ENCODE assay signal across 11 mouse cellular contexts in the genomic region with DNA sequence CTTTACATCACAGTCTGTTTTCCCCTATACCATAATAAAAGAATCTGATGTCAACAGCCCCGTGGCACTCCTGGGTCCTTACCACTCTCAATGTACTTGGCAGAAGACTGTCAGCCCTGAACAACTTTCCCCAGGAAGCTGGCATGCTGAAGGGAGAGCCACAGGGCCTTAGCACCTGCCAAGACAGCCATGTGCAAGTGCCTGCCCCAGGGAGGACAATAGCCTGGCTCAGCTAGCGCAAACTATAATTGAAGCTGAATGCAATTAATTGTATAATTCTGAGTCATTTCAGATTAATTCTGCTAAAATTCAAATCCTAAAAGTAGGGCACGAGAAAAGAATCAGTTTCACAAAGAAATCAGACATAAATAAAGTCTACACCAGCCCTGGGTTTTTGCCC.
DNase-seq lines count a peak whose midpoint lies in the region; ATAC-seq and TF ChIP-seq lines count a peak whose summit lies in the region.
"Had no signal": no experiment of that assay in that cellular context is flagged by ENCODE, and none has a peak within 500 bp of the region (broad histone marks: within the 10 kb centered on the region; RNA-seq: fewer than 3 reads in every experiment).

No protein-coding gene starts in this region.

- no peaks in the 10 kb centered on the region for H3K9me3 ChIP-seq in embryonic facial prominence, embryonic 15.5 days (replicated peaks)
- no peaks in the 10 kb centered on the region for H3K9me3 ChIP-seq in embryonic facial prominence, embryonic 10.5 days
- H3K9me3 ChIP-seq: midbrain, embryonic 12.5 days had no signal

- H3K4me3 ChIP-seq in embryonic facial prominence, embryonic 15.5 days (replicated peaks) = no peak overlapping the region
- H3K4me3 ChIP-seq in embryonic facial prominence, embryonic 10.5 days = no peak overlapping the region
- no peak overlapping the region for H3K4me3 ChIP-seq in left cerebral cortex, adult 2 months
- no peak overlapping the region for H3K4me3 ChIP-seq in bone marrow macrophage, adult 2 months (ENCODE audit: insufficient read depth, low read length)
- H3K4me3 ChIP-seq: midbrain, embryonic 12.5 days had no signal

- WGBS in embryonic facial prominence, embryonic 15.5 days = 69% methylated on average over 3 of the region's 3 CpGs
- WGBS in embryonic facial prominence, embryonic 10.5 days = 92% methylated on average over 3 of the region's 3 CpGs

- no peaks in the 10 kb centered on the region for H3K36me3 ChIP-seq in embryonic facial prominence, embryonic 15.5 days
- H3K36me3 ChIP-seq in embryonic facial prominence, embryonic 10.5 days (replicated peaks) = no peaks in the 10 kb centered on the region
- H3K36me3 ChIP-seq: midbrain, embryonic 12.5 days had no signal

- no peak for ATAC-seq in embryonic facial prominence, embryonic 15.5 days (ENCODE audit: insufficient number of reproducible peaks, low FRiP score, low TSS enrichment, low read depth)

- intact Hi-C loops in left cerebral cortex, adult 2 months (cut with DNase I) = loop anchor here (5.0 kb wide), 2 partner anchors 70 to 85 kb away; no protein-coding TSS in a partner anchor

- DNase-seq in embryonic facial prominence, embryonic 10.5 days (ENCODE audit: low spot score) = no peak
- DNase-seq in left cerebral cortex, adult 2 months (ENCODE audit: extremely low spot score in 1 of 2, low spot score in 2 of 2) = no peak
- no peak for DNase-seq in left cerebral cortex, adult 11 months (ENCODE audit: low spot score)
- peak; percentile 82 to 93 for DNase-seq in cerebellum, postnatal 10 days
- no peak for DNase-seq in ovary, postnatal 36 days (ENCODE audit: low spot score)
- no peak for DNase-seq in spleen, adult 18-20 months
- DNase-seq: adrenal gland, adult 8-10 months; kidney, adult 8-10 months had no signal

- TF ChIP-seq POLR2A in bone marrow macrophage, adult 2 months (IDR thresholded peaks at IDR 0.05; ENCODE audit: borderline replicate concordance, low read depth, low read length) = no peak

- H3K27me3 ChIP-seq in embryonic facial prominence, embryonic 15.5 days = no peaks in the 10 kb centered on the region
- no peaks in the 10 kb centered on the region for H3K27me3 ChIP-seq in embryonic facial prominence, embryonic 10.5 days (replicated peaks; ENCODE audit: low read depth, poor library complexity, severe bottlenecking)

- no peak for TF ChIP-seq CTCF in left cerebral cortex, adult 2 months (IDR thresholded peaks at IDR 0.05)
- TF ChIP-seq CTCF in bone marrow macrophage, adult 2 months (IDR thresholded peaks at IDR 0.05; ENCODE audit: low read depth, low read length) = no peak

- peaks cover 52% of the 10 kb centered on the region for H3K4me1 ChIP-seq in embryonic facial prominence, embryonic 15.5 days
- H3K4me1 ChIP-seq in embryonic facial prominence, embryonic 10.5 days = peaks cover 27% of the 10 kb centered on the region
- peaks cover 30% of the 10 kb centered on the region for H3K4me1 ChIP-seq in bone marrow macrophage, adult 2 months (ENCODE audit: control insufficient read depth, insufficient read depth, low read length)

- H3K27ac ChIP-seq in embryonic facial prominence, embryonic 15.5 days (replicated peaks) = peak overlapping the region; percentile 29; the same call in 1 of the 2 replicates
- H3K27ac ChIP-seq in embryonic facial prominence, embryonic 10.5 days (replicated peaks) = no peak overlapping the region
- H3K27ac ChIP-seq in left cerebral cortex, adult 2 months = peak overlapping the region; percentile 71
- H3K27ac ChIP-seq in bone marrow macrophage, adult 2 months (ENCODE audit: insufficient read depth, low read depth, low read length) = peak overlapping the region; percentile 3; the same call in 1 of the 2 replicates
- H3K27ac ChIP-seq: midbrain, embryonic 12.5 days had no signal

- no peak overlapping the region for H3K9ac ChIP-seq in embryonic facial prominence, embryonic 15.5 days
- H3K9ac ChIP-seq: midbrain, embryonic 12.5 days had no signal

- no peak overlapping the region for H3K4me2 ChIP-seq in embryonic facial prominence, embryonic 15.5 days (replicated peaks)
- H3K4me2 ChIP-seq: midbrain, embryonic 12.5 days had no signal

Comparison
In these comparisons a context has a peak if more than half of its experiments do, and no peak if none do; other contexts are left out.
1. DNase-seq: peak in cerebellum, postnatal 10 days (2 of 2); none in embryonic facial prominence, embryonic 10.5 days (single experiment), left cerebral cortex, adult 2 months (0 of 2), left cerebral cortex, adult 11 months (single experiment), ovary, postnatal 36 days (single experiment) and spleen, adult 18-20 months (0 of 2).